Mouse (Mus musculus) hindbrain, embryonic 12.5 days (tissue): Measurements from ENCODE around the gene Tyk2. TPM values are rescaled to one million over a fixed set of nuclear protein-coding genes. Genes with fewer than 3 reads are reported as not detected.

Source experiments
- ATAC-seq: fragments of 200-750 bp; cut with Nextera tagmentation; 2 replicates; pipeline ENCODE4 v1.8.0; 2017; ENCODE audit warnings: moderate TSS enrichment; ENCODE audit not compliant: low FRiP score
- H3K27ac ChIP-seq: fragments of 300-500 bp; sonication (generic); 2 replicates; pipeline ENCODE4 v1.5.1; 2016; ENCODE audit warnings: mild to moderate bottlenecking
- H3K27me3 ChIP-seq: fragments of 300-500 bp; sonication (generic); 2 replicates; pipeline ENCODE4 v1.6.1; 2016; ENCODE audit warnings: mild to moderate bottlenecking
- H3K36me3 ChIP-seq: fragments of 300-500 bp; sonication (generic); 2 replicates; pipeline ENCODE4 v1.6.1; 2016; ENCODE audit warnings: mild to moderate bottlenecking
- H3K4me1 ChIP-seq: fragments of 300-500 bp; sonication (generic); 2 replicates; pipeline ENCODE4 v1.6.1; 2016
- H3K4me2 ChIP-seq: fragments of 300-500 bp; sonication (generic); replicated peaks from 2 replicates; pipeline ENCODE4 v1.6.1; 2016; ENCODE audit warnings: mild to moderate bottlenecking
- H3K4me3 ChIP-seq: fragments of 300-500 bp; sonication (generic); 2 replicates; pipeline ENCODE4 v1.5.1; 2016; ENCODE audit warnings: mild to moderate bottlenecking
- H3K9ac ChIP-seq: fragments of 300-500 bp; sonication (generic); 2 replicates; pipeline ENCODE4 v1.6.1; 2016; ENCODE audit warnings: mild to moderate bottlenecking, moderate library complexity
- H3K9me3 ChIP-seq: fragments of 300-500 bp; sonication (generic); replicated peaks from 2 replicates; pipeline ENCODE4 v1.6.1; 2016; ENCODE audit warnings: mild to moderate bottlenecking
- WGBS: fragments of 180-500 bp; shearing (Covaris S2); methylation state at CpG from one replicate; pipeline ENCODE4 v1.1.7; 2016; 5-methylcytosine and 5-hydroxymethylcytosine counted together
- polyA plus RNA-seq: library from polyadenylated mRNA; unstranded; fragments of >200 nt; fragmentation: Nextera tagmentation; extraction: Ambion mirVana; gene quantifications from 2 replicates; pipeline ENCODE4 v1.2.1, GENCODE M21; 2016

Tyk2 gene
- polyA plus RNA-seq, 1 experiment from 2014 or later = 16.3 TPM

DNA sequence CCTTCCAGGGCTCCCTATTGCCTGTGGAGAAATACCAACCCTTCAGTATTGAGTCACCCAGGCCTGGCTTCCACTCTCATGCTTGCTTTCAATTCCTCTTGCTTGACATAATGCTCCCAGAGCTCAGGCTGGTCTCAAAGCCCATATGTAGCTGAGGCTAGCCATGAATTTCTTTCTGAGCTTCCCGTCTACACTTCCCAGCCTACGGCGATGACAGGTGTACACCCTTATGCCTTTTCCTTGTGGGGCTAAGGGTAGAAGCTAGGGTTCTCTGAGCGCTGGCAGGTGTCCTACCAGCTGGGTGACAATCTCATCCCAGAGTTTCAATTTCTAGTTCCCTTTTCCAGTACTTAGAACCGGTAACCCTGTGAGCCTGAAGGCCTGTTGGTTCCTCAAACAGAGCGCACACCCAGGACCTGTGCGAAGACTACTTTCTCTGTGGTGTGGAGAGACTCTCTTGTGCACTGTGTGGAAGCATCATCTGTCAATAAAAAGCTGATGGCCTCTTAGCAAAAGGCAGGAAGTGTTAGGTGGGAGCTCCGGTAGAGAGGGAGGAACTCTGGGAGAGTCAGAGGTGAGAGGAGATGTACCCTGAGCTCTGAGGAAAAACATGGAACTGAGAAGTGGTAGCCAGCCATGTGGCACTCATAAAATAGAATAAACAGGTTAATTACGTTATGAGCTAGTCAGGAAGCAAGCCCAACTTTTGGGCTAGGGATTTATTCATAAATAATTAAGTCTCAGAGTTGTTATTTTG, 5.4 kb downstream of the Tyk2 start:
- ATAC-seq = no peak
- no peak overlapping the region for H3K4me3 ChIP-seq
- H3K9ac ChIP-seq = no peak overlapping the region
- H3K9me3 ChIP-seq = no peaks in the 10 kb centered on the region
- 89% methylated on average over 9 of the region's 9 CpGs for WGBS
- H3K27ac ChIP-seq = no peak overlapping the region
- H3K27me3 ChIP-seq = no peaks in the 10 kb centered on the region
- H3K36me3 ChIP-seq = peaks cover 42% of the 10 kb centered on the region
- H3K4me2 ChIP-seq = no peak overlapping the region
- peaks cover 6% of the 10 kb centered on the region for H3K4me1 ChIP-seq

DNA sequence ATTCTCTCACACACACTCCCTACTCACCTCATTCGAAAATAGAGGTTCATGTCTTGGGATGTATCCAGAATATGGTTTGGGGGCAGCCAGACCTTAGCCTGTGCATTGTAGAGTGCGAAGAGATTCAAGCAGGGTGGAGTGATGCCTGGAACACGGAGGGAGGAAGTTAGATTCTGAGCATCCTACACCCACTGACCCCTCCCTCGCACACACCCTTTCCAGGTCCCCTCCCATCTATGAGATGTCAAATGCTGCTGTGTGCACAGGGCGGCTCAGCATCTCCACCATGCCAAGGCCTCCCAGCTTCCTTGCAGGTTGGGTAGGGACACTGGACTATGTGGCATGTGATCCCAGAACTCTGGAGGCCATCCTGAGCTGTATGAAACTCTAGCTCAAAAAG, 6.2 kb downstream of the Tyk2 start:
- Histone ChIP-seq H3K27me3 (no peaks in the 10 kb centered on the region), H3K36me3 (peaks cover 51% of the 10 kb centered on the region), H3K4me2 (no peak overlapping the region), H3K9ac (no peak overlapping the region), H3K9me3 (no peaks in the 10 kb centered on the region), H3K4me1 (no peaks in the 10 kb centered on the region), H3K27ac (no peak overlapping the region), H3K4me3 (no peak overlapping the region)
- 82% methylated on average over 5 of the region's 5 CpGs for WGBS
- ATAC-seq = no peak

DNA sequence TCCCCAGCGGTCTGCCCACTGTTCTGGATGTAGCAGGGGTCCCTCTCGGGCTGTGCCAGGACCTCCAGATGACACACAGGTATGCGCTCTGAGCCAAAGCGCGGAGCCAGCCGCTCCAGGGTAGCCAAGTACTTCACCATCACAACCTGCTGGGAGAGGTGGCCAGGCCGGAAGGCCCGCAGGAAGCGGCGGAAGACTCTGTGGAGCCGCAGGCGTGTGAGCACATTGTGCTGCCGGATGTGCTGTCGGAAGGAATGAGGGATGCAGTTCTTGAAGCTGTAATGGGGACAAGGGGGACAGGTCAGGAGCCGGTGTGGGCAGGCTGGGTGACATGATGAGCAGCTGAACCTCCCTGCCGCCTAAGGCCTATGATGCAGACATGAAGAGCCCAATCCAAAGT, 9.6 kb downstream of the Tyk2 start:
- no peaks in the 10 kb centered on the region for H3K9me3 ChIP-seq
- 91% methylated on average over 16 of the region's 16 CpGs for WGBS
- H3K27me3 ChIP-seq = no peaks in the 10 kb centered on the region
- peaks cover 37% of the 10 kb centered on the region for H3K36me3 ChIP-seq
- H3K9ac ChIP-seq = no peak overlapping the region
- H3K4me3 ChIP-seq = no peak overlapping the region
- no peak overlapping the region for H3K4me2 ChIP-seq
- H3K27ac ChIP-seq = no peak overlapping the region
- no peaks in the 10 kb centered on the region for H3K4me1 ChIP-seq
- ATAC-seq = no peak

DNA sequence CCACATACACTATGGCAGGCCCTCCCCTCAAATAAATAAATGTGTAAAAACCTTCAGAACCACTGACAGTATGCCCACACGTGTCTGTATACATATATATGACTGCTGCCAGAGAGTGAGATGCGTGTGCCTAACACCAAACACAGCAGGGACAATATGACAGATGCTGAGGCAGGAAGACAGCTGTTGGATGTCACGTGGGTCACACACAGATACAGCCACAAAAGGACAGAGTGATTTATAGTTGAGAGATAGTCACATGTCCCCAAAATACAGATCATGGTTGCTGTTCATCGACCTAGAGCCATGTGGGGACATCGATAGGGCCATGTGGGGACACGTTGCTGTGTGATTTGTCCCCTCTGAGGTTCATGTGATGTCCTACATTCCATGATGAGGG, 14.0 kb downstream of the Tyk2 start:
- H3K36me3 ChIP-seq = peaks cover 20% of the 10 kb centered on the region
- no peaks in the 10 kb centered on the region for H3K9me3 ChIP-seq
- H3K4me1 ChIP-seq = no peaks in the 10 kb centered on the region
- no peak overlapping the region for H3K27ac ChIP-seq
- H3K9ac ChIP-seq = no peak overlapping the region
- ATAC-seq = no peak
- H3K27me3 ChIP-seq = no peaks in the 10 kb centered on the region
- H3K4me3 ChIP-seq = no peak overlapping the region
- no peak overlapping the region for H3K4me2 ChIP-seq
- 79% methylated on average over 6 of the region's 6 CpGs for WGBS

DNA sequence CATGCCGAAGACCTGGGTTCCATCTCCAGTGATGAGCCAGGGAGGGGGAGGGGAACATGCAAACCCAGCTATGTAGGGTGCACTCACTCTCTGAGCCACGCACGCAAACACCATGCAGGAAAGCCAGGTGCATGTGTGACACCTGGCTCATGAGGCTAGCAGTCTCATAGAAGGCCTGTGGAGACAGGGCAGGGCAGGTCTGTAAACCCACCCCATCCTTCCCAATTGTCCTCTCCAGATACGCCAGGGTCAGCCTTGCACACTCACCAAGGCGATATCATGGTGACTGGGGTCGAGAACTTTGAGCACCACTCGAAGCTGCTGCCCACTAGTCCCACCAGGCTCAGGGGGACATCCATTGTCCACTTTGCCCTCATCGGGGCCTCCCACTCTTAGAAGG, 15.9 kb downstream of the Tyk2 start:
- Histone ChIP-seq H3K4me2 (no peak overlapping the region), H3K27ac (no peak overlapping the region), H3K9me3 (no peaks in the 10 kb centered on the region), H3K4me1 (no peaks in the 10 kb centered on the region), H3K4me3 (no peak overlapping the region), H3K36me3 (peaks cover 7% of the 10 kb centered on the region), H3K27me3 (no peaks in the 10 kb centered on the region), H3K9ac (no peak overlapping the region)
- WGBS = 89% methylated on average over 8 of the region's 8 CpGs
- no peak for ATAC-seq

DNA sequence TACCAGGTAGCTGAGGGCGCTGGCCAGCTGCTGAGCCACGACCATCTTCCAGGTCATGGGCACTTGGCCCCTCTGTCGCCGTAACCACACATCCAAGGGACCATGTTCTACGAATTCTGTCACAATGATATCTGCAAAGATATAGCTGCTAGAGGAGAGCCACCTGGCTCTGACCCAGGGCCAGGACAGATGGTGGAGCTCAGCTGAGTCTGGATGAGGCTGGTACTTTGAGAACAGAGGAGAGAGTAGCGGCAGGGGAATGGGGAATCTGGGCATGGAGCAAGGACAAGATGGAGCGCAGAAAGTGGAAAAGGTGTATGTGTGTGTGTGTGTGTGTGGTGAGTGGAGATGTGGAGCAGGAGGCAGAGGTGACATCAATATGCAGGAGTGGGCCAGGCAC, 16.9 kb downstream of the Tyk2 start:
- no peak overlapping the region for H3K9ac ChIP-seq
- H3K4me3 ChIP-seq = no peak overlapping the region
- no peaks in the 10 kb centered on the region for H3K27me3 ChIP-seq
- ATAC-seq = no peak
- H3K9me3 ChIP-seq = no peaks in the 10 kb centered on the region
- no peak overlapping the region for H3K27ac ChIP-seq
- peaks cover 4% of the 10 kb centered on the region; the same call in 1 of the 2 replicates for H3K36me3 ChIP-seq
- H3K4me1 ChIP-seq = no peaks in the 10 kb centered on the region
- no peak overlapping the region for H3K4me2 ChIP-seq
- WGBS = 92% methylated on average over 7 of the region's 7 CpGs

DNA sequence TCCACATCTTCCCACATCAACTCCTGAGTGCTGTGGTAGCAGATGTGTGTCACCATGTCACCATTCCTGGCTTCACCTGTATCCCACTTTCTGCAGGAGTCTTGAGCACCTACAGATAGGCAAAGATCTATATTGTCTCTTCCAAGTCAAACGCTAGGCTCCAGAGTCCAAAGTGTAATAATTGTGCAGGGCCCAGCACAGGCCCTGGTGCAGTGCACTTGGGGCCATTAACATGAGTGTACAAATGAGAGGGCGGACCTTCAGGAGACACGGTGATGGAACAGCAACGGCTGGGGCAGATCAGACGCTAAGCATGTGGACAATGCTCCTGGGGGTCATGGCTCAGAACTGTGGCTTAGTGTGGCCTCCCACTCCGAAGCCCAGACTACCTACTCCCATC, 17.3 kb downstream of the Tyk2 start:
- H3K27ac ChIP-seq = no peak overlapping the region
- H3K4me1 ChIP-seq = no peaks in the 10 kb centered on the region
- no peak overlapping the region for H3K4me2 ChIP-seq
- H3K4me3 ChIP-seq = no peak overlapping the region
- WGBS = 88% methylated on average over 6 of the region's 6 CpGs
- H3K9ac ChIP-seq = no peak overlapping the region
- no peaks in the 10 kb centered on the region for H3K9me3 ChIP-seq
- ATAC-seq = no peak
- H3K27me3 ChIP-seq = no peaks in the 10 kb centered on the region
- H3K36me3 ChIP-seq = peaks cover 9% of the 10 kb centered on the region

DNA sequence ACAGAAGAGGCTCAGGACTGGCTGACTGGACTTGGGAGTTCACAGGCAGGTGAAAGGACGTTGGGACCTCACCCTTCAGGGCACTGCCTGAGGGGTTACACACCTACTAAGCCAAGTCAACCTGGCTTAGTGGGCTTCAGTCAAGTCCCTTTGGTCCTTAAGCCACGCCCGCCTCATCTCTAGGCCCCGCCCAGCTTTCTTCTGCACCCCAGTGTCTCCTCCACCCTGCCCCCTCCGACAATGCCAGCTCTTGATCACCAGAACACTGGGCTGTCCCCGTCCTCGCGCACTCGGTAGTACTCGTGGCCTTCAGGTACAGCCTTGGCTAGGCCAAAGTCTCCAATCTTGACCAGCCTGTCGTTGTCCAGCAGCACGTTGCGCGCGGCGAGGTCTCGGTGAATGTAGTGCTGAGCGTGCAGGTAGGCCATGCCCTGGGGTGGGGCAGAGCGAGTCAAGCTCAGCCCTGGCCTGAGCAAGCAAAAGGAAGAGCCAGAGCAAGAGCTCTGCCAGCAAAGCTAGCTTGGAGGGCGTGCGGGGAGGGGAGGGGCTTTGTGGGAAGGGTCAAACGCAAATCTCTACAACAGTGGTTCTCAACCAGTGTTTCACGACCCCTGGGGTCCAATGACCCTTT, 23.3 kb downstream of the Tyk2 start:
- Histone ChIP-seq H3K4me3 (no peak overlapping the region), H3K27ac (no peak overlapping the region), H3K36me3 (peaks cover 7% of the 10 kb centered on the region), H3K9me3 (no peaks in the 10 kb centered on the region), H3K4me2 (no peak overlapping the region), H3K9ac (no peak overlapping the region), H3K4me1 (0 out of 2 replicates have a peak, but pooled peaks cover 4% of the 10 kb centered on the region), H3K27me3 (no peaks in the 10 kb centered on the region)
- 50% methylated on average over 23 of the region's 23 CpGs for WGBS
- ATAC-seq = no peak

DNA sequence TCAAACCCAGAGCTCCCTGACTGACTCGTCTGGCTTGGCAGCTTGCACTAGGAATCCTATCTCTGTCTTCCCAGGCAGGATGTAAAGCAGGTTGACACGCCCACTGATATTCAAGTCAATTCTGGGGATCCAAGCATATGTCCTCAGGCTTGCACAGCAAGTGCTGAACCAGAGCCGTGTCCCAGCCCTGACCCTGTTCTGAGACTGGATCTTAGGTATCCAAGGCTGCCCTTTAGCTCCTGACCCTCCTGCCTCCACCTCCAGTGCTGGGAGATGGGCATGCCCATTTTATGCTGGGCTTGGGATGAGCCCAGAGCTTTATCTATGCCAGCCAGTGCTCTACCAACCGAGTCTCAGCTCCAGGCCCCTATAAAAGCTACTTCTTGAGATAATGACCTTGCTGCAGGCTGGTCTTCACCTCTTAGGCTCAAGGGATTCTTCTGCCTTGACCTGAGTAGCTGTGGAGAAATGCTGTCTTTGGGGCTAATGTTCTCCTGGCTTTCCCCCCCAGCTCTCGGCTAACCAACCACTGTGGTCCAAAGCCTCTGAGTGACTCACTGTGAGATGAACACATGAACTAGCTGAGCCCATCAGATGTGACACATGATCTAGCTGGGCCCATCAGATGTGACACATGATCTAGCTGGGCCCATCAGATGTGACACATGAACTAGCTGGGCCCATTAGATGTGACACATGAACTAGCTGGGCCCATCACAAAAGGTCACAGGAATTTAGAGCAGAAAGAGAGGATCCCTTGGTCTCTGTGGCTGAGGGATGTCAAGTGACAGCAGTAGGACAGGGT, 25.1 kb downstream of the Tyk2 start:
- Histone ChIP-seq H3K4me2 (no peak overlapping the region), H3K36me3 (peaks cover 7% of the 10 kb centered on the region), H3K27me3 (no peaks in the 10 kb centered on the region), H3K9ac (no peak overlapping the region), H3K4me3 (no peak overlapping the region), H3K9me3 (no peaks in the 10 kb centered on the region), H3K4me1 (0 out of 2 replicates have a peak, but pooled peaks cover 4% of the 10 kb centered on the region), H3K27ac (no peak overlapping the region)
- ATAC-seq = no peak
- 80% methylated on average over 5 of the region's 5 CpGs for WGBS

DNA sequence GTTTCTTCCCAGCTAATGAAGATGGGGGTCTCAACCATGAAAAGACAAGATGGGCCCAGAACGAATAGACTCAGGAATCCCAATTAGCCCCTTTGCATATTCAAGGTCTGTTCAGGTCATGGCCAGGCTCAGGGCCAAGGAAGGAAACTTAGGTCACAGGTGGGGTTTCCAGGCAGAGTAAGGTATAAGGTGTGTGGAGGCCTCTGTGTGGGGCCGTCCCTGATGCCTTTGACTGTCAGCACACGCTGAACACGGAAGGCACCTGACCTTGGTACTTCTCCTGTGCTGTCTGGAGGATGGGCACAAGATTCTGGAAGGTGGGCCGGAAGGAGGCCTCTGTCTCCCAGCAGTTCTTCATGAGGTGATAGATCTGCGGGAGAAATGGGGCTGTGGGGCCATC, 26.2 kb downstream of the Tyk2 start:
- Histone ChIP-seq H3K9me3 (no peaks in the 10 kb centered on the region), H3K9ac (no peak overlapping the region), H3K4me3 (no peak overlapping the region), H3K4me2 (no peak overlapping the region), H3K27ac (no peak overlapping the region), H3K36me3 (peaks cover 7% of the 10 kb centered on the region), H3K4me1 (peaks cover 12% of the 10 kb centered on the region; the same call in 1 of the 2 replicates), H3K27me3 (no peaks in the 10 kb centered on the region)
- 87% methylated on average over 6 of the region's 6 CpGs for WGBS
- ATAC-seq = no peak

DNA sequence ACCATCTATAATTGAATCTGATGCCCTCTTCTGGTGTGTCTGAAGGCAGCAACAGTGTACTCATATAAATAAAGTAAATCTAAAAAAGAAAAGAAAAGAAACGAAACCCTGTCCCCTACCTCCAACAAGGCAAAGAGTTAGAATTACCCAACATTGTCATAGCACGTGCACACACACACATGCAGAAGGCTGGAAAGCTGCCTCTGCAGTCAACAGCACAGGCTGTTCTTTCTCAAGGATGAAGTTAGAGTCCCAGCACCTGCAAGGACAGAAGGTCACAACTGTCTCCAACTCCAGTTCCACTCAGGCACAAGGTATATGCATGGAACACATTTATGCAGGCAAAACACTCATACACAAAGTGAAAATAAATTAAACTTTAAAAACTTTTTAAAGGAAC, 29.0 kb downstream of the Tyk2 start:
- ATAC-seq = no peak
- no peak overlapping the region for H3K27ac ChIP-seq
- H3K4me3 ChIP-seq = no peak overlapping the region
- peaks cover 12% of the 10 kb centered on the region; the same call in 1 of the 2 replicates for H3K4me1 ChIP-seq
- no peak overlapping the region for H3K9ac ChIP-seq
- no peaks in the 10 kb centered on the region for H3K36me3 ChIP-seq
- WGBS = 85% methylated on average over 2 of the region's 2 CpGs
- H3K4me2 ChIP-seq = no peak overlapping the region
- H3K9me3 ChIP-seq = no peaks in the 10 kb centered on the region
- H3K27me3 ChIP-seq = no peaks in the 10 kb centered on the region

DNA sequence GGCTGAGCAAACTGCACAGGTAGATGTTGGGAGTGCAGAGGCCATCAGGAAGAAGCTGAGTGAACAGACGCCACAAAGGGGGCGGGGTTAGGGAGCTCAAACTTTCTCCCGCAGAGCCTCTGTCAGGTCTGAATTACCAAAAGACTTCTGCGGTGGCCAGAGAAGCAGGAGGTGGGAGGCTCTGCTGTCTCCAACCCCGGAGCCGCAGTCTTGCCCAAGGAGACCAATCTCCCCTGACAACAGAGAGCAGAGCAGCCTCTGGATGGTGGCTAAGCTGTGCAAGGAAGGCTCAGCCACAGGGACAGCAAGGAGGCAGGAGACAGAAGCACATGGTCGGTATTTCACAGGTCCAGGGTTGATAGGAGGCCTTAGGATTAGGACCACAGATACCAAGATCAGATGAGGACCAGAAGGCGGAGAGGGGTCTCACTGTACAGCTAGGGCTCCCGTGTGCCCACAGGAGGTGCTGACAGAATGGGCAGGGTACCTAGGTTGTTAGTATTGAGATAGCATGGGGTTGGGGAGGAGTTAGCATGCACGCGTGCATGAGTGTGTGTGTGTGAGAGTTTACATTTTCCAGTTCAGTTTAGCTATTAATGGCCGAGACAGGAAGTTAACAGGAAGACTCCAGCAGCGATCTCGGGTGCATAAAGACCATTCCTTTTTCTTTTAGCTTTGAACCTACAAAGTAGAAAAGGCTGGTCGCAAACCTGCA, 30.4 kb downstream of the Tyk2 start:
- Histone ChIP-seq H3K4me1 (peaks cover 12% of the 10 kb centered on the region; the same call in 1 of the 2 replicates), H3K36me3 (no peaks in the 10 kb centered on the region), H3K4me2 (0 out of 2 replicates have a peak overlapping the region, but pooled peaks have one; percentile 6), H3K27me3 (no peaks in the 10 kb centered on the region), H3K9ac (peak overlapping the region; percentile 35; the same call in 1 of the 2 replicates), H3K4me3 (no peak overlapping the region), H3K9me3 (no peaks in the 10 kb centered on the region), H3K27ac (no peak overlapping the region)
- 45% methylated on average over 15 of the region's 15 CpGs for WGBS
- ATAC-seq = no peak
